Mouse (Mus musculus) hindbrain, embryonic 11.5 days (tissue): ENCODE measurements at regions not wholly inside any gene's neighbourhood (a gene's known extent, or its start where the extent isn't known, plus 50 kb on each side); places are given as distances from the start of the nearest gene placed in this dataset.
"Not testable (repeated sequence)": the region's sequence is repeated elsewhere in the genome, so short reads cannot be mapped to it uniquely, and the experiment has no call there.

Experiments
- ATAC-seq: fragments of 200-750 bp; cut with Nextera tagmentation; 2 replicates; pipeline ENCODE4 v1.8.0; 2017; ENCODE audit warnings: mild to moderate bottlenecking, moderate TSS enrichment, moderate library complexity; ENCODE audit not compliant: low FRiP score
- DNase-seq: peaks from one replicate; pipeline ENCODE4 v3.0.0-alpha.2; 2015; ENCODE audit warnings: low spot score
- H3K27ac ChIP-seq: fragments of 300-500 bp; sonication (generic); 2 replicates; pipeline ENCODE4 v1.5.1; 2014; ENCODE audit warnings: mild to moderate bottlenecking, low read depth, low read length
- H3K27me3 ChIP-seq: fragments of 300-500 bp; sonication (generic); 2 replicates; pipeline ENCODE4 v1.6.1; 2014; ENCODE audit warnings: mild to moderate bottlenecking, low read length, moderate library complexity, mixed read lengths; ENCODE audit not compliant: control insufficient read depth, insufficient read depth
- H3K36me3 ChIP-seq: fragments of 300-500 bp; sonication (generic); 2 replicates; pipeline ENCODE4 v1.6.1; 2014; ENCODE audit warnings: mild to moderate bottlenecking, low read length, moderate library complexity, mixed read lengths; ENCODE audit not compliant: control insufficient read depth, insufficient read depth
- H3K4me1 ChIP-seq: fragments of 300-500 bp; sonication (generic); replicated peaks from 2 replicates; pipeline ENCODE4 v1.6.1; 2014; ENCODE audit warnings: low read length, mixed read lengths; ENCODE audit not compliant: control insufficient read depth, insufficient read depth
- H3K4me2 ChIP-seq: fragments of 300-500 bp; sonication (generic); replicated peaks from 2 replicates; pipeline ENCODE4 v1.6.1; 2014; ENCODE audit warnings: mild to moderate bottlenecking, low read depth, low read length
- H3K4me3 ChIP-seq: fragments of 300-500 bp; sonication (generic); 2 replicates; pipeline ENCODE4 v1.5.1; 2014; ENCODE audit warnings: low read depth, low read length
- H3K9ac ChIP-seq: fragments of 300-500 bp; sonication (generic); 2 replicates; pipeline ENCODE4 v1.6.1; 2014; ENCODE audit warnings: low read depth, low read length
- H3K9me3 ChIP-seq: fragments of 300-500 bp; sonication (generic); 2 replicates; pipeline ENCODE4 v1.6.1; 2016; ENCODE audit warnings: low read length; ENCODE audit not compliant: control insufficient read depth
- WGBS: fragments of 180-500 bp; shearing (Covaris S2); extraction: QIAGEN DNeasy Blood & Tissue Kit; methylation state at CpG from one replicate; pipeline ENCODE4 v1.1.7; 2014; 5-methylcytosine and 5-hydroxymethylcytosine counted together

- ATAC-seq: no peak
- WGBS: 85% methylated on average over 2 of the region's 2 CpGs
- no peaks in the 10 kb centered on the region for H3K36me3 ChIP-seq
Measured at GRCm38 (mm10) chr14:14515363-14515762, 114.3 kb downstream of the Olfr721-ps1 start.

GRCm38 (mm10) chr14:14515918-14516317 lies 114.8 kb downstream of the Olfr721-ps1 start:
- Histone ChIP-seq H3K4me3 (no peak overlapping the region), H3K4me2 (no peak overlapping the region), H3K9ac (no peak overlapping the region), H3K27ac (no peak overlapping the region), H3K27me3 (no peaks in the 10 kb centered on the region), H3K36me3 (no peaks in the 10 kb centered on the region), H3K4me1 (no peaks in the 10 kb centered on the region), H3K9me3 (no peaks in the 10 kb centered on the region)
- ATAC-seq: peak; percentile 43; the same call in 1 of the 2 replicates
- no peak for DNase-seq
- 82% methylated on average over 5 of the region's 5 CpGs for WGBS

More at GRCm38 (mm10) chr14:14515363-14515762, 114.3 kb downstream of the Olfr721-ps1 start:
- no peaks in the 10 kb centered on the region for H3K9me3 ChIP-seq
- H3K27me3 ChIP-seq: no peaks in the 10 kb centered on the region
- DNase-seq: no peak
- H3K9ac ChIP-seq: no peak overlapping the region
- no peak overlapping the region for H3K4me2 ChIP-seq
- no peak overlapping the region for H3K4me3 ChIP-seq
- no peak overlapping the region for H3K27ac ChIP-seq
- no peaks in the 10 kb centered on the region for H3K4me1 ChIP-seq

- Histone ChIP-seq H3K9me3 (no peaks in the 10 kb centered on the region), H3K36me3 (no peaks in the 10 kb centered on the region), H3K4me2 (no peak overlapping the region), H3K9ac (no peak overlapping the region), H3K4me3 (no peak overlapping the region), H3K27ac (no peak overlapping the region), H3K4me1 (no peaks in the 10 kb centered on the region), H3K27me3 (no peaks in the 10 kb centered on the region)
- ATAC-seq (no peak), DNase-seq (no peak)
- 86% methylated on average over 1 of the region's 1 CpGs for WGBS
Measured at GRCm38 (mm10) chr14:14518027-14518426, 116.9 kb downstream of the Olfr721-ps1 start.

GRCm38 (mm10) chr14:14518841-14519240 lies 117.7 kb downstream of the Olfr721-ps1 start:
- no peak overlapping the region for H3K27ac ChIP-seq
- DNase-seq: no peak

GRCm38 (mm10) chr14:14520195-14520594 lies 119.1 kb downstream of the Olfr721-ps1 start:
- no peak overlapping the region for H3K4me3 ChIP-seq
- H3K4me1 ChIP-seq: no peaks in the 10 kb centered on the region
- no peak overlapping the region for H3K27ac ChIP-seq
- H3K9me3 ChIP-seq: no peaks in the 10 kb centered on the region
- ATAC-seq (no peak), DNase-seq (no peak)
- H3K36me3 ChIP-seq: no peaks in the 10 kb centered on the region
- no peak overlapping the region for H3K4me2 ChIP-seq
- no peaks in the 10 kb centered on the region for H3K27me3 ChIP-seq
- H3K9ac ChIP-seq: no peak overlapping the region

More at GRCm38 (mm10) chr14:14518841-14519240, 117.7 kb downstream of the Olfr721-ps1 start:
- 90% methylated on average over 2 of the region's 2 CpGs for WGBS
- H3K36me3 ChIP-seq: no peaks in the 10 kb centered on the region
- no peak for ATAC-seq
- no peak overlapping the region for H3K4me3 ChIP-seq
- no peak overlapping the region for H3K9ac ChIP-seq
- H3K27me3 ChIP-seq: no peaks in the 10 kb centered on the region
- no peak overlapping the region for H3K4me2 ChIP-seq
- no peaks in the 10 kb centered on the region for H3K9me3 ChIP-seq
- no peaks in the 10 kb centered on the region for H3K4me1 ChIP-seq

GRCm38 (mm10) chr14:14521331-14521730 lies 120.2 kb downstream of the Olfr721-ps1 start:
- not testable (repeated sequence) for H3K4me1 ChIP-seq, DNase-seq, H3K9ac ChIP-seq, H3K9me3 ChIP-seq, H3K36me3 ChIP-seq, H3K4me3 ChIP-seq, ATAC-seq, H3K27ac ChIP-seq, H3K27me3 ChIP-seq, H3K4me2 ChIP-seq
- 69% methylated on average over 6 of the region's 6 CpGs for WGBS

GRCm38 (mm10) chr14:14525225-14525624 lies 124.1 kb downstream of the Olfr721-ps1 start:
- WGBS: 91% methylated on average over 4 of the region's 4 CpGs
- H3K9ac ChIP-seq: no peak overlapping the region

GRCm38 (mm10) chr14:14528437-14528836 lies 127.3 kb downstream of the Olfr721-ps1 start:
- no peak for ATAC-seq
- Histone ChIP-seq H3K27ac (no peak overlapping the region), H3K36me3 (no peaks in the 10 kb centered on the region), H3K4me1 (no peaks in the 10 kb centered on the region), H3K4me2 (no peak overlapping the region), H3K9me3 (no peaks in the 10 kb centered on the region), H3K9ac (no peak overlapping the region), H3K4me3 (no peak overlapping the region), H3K27me3 (no peaks in the 10 kb centered on the region)
- no peak for DNase-seq
- WGBS: 74% methylated on average over 1 of the region's 1 CpGs

More at GRCm38 (mm10) chr14:14525225-14525624, 124.1 kb downstream of the Olfr721-ps1 start:
- Histone ChIP-seq H3K4me3 (no peak overlapping the region), H3K4me1 (no peaks in the 10 kb centered on the region), H3K36me3 (no peaks in the 10 kb centered on the region), H3K27ac (no peak overlapping the region), H3K9me3 (no peaks in the 10 kb centered on the region), H3K4me2 (no peak overlapping the region), H3K27me3 (no peaks in the 10 kb centered on the region)
- DNase-seq (no peak), ATAC-seq (no peak)

GRCm38 (mm10) chr14:14541206-14541605 lies 140.1 kb downstream of the Olfr721-ps1 start:
- H3K36me3 ChIP-seq: no peaks in the 10 kb centered on the region
- no peak for DNase-seq
- no peak overlapping the region for H3K4me3 ChIP-seq
- no peak for ATAC-seq
- H3K4me2 ChIP-seq: no peak overlapping the region
- no peak overlapping the region for H3K27ac ChIP-seq
- no peaks in the 10 kb centered on the region for H3K4me1 ChIP-seq
- H3K9me3 ChIP-seq: no peaks in the 10 kb centered on the region
- no peak overlapping the region for H3K9ac ChIP-seq
- H3K27me3 ChIP-seq: no peaks in the 10 kb centered on the region
